Mouse (Mus musculus) 3T3-L1 (cell line): ENCODE measurements around the gene Gm5868.
A peak's percentile ranks its signal among the peaks of the same experiment; 100 is the strongest.
"Not testable (repeated sequence)": the region's sequence is repeated elsewhere in the genome, so short reads cannot be mapped to it uniquely, and the experiment has no call there.

ENCODE experiments used
- DNase-seq: peaks from one replicate; pipeline ENCODE4 v3.0.0-alpha.2; 2015; ENCODE audit warnings: low read depth, low spot score

Gm5868 gene

DNA sequence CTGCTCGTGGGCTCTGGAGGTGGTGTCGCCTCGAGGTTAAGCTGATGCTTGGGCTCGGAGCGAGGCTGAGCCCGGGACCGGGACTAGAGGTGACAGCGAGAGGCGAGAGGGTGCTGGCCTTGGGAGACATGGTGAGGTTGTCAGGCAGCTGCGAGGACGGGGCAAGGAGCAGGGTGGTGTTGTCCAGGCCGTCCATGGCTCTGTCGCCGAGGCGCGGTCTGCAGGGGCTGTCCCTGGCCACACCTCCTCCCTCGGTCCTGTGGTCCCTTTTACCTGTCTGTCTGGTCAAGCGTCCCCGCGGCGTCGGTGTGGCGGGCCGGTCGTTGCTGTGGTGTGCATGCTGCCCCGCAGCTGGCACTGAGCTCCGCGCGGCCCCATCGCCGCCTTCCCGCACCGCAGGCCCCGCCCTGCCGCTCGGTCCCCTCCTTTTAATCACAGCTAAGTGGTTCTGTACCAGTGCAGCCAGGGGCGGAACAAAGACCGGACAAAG is at the start of gene Gm5868:
Gene Gm5868, minus strand, starts transcription at position 360 of the 490 bp plus-strand sequence.
- no peak for DNase-seq

DNA sequence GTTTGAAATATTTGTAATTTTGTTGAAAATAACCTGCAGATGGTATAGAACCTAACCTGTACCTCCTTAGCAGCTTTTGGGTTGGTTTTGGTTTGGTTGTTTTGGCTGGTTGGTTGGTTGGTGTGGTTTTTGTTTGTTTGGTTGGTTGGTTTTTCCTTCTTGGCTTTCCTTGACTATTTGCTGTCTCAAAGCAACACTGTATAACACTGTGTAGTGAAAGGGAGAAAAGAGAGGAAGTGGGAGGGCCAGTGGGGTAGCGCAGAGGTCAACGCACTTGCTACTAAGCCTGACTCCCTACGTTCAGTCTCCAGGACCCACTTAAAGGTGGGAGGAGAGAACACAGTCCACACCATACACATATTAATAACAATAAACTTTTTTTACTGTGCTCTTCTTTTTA is 49.2 kb upstream of the Gm5868 start:
- DNase-seq, result no peak

DNA sequence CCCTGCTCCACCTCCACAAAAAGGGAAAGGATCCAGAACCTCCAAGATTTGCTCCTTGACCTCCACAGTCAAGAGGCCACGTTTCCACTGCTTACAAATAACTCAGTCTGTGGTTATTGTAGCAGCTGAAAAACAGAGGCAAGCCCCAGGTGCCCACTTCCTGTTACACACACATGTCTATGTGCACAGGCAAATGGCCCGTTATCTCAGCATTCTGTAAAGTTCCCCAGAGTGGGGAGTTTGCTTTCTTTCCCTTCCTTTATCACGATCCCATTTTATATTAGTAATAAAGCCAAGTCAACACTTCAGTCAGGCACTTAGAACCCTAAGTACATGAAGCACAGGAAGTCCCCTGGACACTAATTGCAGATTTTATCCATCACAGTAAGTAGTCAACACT is 48.8 kb upstream of the Gm5868 start:
- peak; percentile 20 for DNase-seq

DNA sequence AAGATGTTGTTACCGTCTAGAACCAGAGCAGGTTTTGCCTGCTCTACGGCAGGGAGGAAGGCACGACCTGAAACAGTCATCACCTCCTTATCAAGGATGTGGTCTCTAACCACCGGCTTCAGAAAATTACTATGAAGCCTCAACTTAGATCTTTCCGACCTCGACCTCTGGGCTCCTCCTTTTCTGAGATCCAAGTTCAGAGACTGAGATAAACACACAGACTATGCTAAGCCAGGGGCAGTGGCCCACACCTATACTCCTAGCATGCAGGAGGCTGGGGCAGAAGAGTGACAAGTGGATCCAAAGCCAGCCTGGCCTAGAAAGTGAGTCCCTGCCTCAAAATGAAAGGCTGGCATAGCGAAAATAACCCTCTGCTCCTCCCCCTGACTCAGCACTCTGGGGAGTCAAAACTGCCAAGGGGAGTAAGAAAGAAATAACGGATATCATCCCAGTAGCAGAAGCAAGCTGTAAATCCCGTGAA is 47.5 kb upstream of the Gm5868 start:
- no peak for DNase-seq

DNA sequence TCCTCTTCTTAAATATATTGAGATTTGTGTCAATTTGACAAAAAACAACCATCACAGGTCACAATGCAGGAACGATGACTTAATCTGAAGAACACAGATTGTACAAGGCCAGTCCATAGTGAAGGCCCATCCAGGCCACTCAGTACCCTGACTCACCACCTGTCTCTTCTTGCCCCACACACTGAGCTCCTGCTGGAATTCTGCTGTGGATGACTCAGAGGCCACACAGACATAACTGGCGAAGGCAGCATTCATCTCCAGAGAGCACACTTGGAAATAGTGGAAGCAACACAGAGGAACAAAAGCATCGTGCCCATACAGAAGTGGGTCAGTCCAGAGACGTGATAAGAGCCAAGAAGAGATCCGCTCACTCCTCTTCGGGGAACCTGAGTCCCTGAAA is 42.7 kb upstream of the Gm5868 start:
- DNase-seq, result peak; percentile 88

DNA sequence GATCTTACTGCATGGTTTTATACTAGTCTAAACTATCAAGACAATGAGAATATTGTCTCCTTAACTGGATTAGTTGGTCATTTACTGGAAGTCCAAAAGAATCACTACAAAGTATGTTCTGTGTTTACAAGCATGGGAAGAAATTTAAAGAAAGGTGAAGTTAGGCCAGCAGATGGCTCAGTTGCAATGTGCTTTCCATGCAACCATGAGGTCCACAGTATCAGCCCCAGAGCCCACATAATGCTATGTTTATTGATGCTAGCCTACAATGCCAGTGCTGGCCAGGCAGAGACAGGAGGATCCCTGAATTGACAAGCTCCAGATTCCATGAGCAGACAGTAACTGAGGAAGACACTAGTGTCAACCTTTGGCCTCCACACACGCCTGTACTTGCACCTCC is 33.7 kb upstream of the Gm5868 start:
- DNase-seq, result no peak

DNA sequence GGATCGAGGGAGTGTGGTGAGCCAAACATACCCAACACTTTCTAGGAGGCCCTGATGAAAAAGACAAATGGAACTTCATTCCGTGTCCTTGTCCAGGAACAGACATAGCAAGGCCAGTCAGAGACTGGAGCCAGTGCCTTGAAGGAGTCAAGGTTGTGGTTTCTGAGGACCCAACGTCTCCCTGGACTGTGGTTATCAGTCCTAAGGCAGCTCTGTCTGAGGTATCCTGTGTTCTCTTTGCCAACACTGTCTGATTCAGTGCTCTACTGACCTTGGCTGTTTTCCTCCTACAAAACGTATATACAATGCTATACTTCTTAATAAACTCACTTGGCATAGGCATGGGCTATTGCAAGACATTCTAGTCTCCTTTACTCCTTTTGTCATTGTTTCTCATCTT is 30.1 kb upstream of the Gm5868 start:
- no peak for DNase-seq

DNA sequence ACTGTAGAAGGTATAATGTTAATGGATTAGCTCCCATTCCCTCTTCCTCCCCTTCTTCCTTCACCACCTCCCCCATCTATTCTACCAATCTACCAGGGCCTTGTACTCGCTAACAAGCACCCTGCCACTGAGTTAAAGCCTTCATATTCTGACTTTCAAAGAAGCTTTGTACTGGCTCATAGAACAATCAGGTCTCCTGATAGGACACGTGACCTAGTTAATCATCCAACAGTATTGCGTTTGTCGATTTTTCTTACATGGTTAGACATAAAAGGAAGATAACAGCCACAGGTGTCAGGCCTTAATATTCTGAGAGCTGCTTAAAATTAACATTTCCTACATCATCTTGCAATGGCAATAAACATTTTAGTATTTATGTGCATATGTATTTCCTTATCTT is 15.8 kb upstream of the Gm5868 start:
- no peak for DNase-seq

DNA sequence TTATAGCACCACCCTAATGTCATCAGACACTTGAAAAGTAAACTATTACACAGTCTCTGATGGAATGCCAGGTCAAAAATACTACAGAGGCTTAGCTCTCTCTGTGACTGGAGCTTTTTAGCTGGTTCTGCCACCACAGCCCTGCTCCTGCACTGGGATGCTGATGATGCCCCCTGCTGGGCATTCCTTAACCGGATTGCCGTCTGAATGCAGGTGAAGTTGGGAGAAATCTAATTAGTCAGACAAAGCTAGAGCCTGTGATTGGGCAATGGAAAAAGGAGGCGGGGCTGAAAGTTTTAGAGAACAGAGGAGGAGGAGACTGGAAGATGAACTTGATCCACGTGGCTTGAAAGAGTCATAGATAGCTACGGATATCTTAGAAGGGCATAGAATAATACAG is 13.7 kb upstream of the Gm5868 start:
- peak; percentile 82 for DNase-seq

DNA sequence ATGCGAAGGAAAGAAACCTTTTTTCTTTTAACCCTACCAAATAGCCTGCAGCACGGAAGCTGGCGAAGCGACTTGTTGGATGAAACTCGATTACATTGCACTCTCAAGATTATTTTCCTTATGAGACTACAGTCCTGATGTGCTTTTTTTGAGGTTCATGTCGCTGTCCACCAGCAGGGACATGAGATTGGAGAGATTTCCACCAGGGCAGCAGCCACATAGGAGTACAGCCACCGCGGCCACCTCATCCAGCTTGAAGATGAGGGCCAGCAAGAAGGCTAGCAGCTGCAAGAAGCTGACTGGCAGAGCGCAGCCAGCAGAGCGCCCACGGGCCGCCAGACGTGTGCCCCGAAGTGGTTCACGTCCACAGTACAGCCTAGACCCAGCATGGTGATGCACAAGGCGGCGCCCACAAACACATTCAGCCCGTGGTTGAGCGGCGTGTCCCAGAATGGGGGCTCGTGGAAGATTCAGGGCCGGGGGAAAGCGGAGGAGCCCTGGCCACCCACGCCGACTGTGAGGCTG is 622 bp downstream of the Gm5868 start:
- DNase-seq, result not testable (repeated sequence)

DNA sequence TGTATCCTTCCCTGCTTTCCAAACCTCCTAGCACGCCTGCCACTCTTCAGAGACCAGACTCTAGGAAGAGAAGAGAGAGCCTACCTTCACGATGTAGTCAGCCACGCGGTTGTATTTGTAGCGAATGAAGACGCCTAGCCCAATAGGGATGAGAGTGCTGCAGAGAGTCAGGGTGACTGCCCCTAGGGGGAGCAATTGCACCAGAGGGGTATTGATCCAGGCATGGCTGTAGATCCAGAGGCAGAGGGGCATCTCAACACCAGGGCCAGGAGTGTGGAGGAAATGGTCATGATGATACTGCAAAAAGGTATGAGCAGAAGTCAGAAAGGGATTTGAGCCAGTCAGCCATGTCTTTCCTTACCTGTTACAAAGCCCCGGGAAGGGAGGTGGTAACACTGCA is 1.2 kb downstream of the Gm5868 start:
- DNase-seq, result not testable (repeated sequence)

DNA sequence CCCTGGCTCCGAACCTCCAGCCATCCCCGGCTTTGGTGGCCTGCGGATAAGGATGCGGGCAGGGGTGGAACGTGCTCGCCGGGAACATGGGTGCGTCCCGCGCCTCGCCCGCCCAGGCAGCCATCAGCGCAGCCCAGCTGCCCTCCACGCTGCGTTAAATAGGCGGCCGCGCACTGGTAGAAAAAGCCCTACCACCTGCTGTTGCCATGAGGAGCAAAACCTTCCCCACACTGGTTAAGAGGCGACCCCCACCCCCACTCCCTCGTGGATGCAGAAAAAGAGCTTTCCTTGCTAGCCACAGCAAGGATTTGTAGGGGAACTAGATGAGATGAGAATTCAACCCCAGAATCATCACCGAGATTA is 6.4 kb downstream of the Gm5868 start, which contains the start of gene Zar1:
Gene Zar1, minus strand, starts transcription at position 285 of the 363 bp plus-strand sequence.
- not testable (repeated sequence) for DNase-seq

DNA sequence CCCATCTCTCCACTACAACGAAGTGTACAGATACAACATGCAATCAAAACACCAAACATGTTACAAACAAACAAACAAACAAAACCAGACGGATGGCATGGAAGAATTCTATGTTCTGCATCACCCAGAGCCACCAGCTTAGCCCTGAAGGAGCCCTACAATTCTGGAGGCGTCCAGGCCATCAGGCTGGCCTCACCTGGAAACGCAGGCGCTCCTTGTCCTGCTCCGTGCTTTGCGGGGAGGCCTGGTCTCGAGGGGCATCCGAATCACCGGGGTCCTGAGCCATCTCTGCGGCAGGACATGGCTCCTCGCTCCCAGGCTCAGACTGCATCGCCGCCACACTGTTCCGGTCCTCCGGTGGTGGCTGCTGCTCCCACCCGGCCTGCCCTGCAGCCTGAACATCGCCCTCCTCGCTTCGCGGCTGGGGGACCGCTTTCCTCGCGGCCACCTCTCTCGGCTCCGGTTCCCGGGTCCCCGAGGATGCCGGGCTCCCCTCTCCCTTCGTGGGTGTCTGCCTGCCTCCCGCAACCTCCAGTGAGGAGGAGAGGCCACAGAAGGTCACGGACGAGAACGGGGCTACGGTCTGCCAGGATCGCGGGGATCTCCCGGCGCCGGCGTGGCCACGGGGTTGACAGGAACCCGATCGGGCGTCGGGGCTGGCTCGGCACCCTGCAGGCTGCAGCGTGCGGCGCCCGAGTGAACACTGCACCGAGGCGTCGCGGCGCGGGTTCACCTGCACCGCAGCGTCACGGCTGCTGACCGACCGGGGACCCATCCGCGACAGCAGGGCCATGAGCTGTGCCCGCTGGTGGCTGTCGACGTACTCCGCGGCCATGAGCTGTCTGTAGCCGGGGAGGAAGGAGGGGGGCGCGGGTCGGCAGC is 7.0 kb downstream of the Gm5868 start:
- not testable (repeated sequence) for DNase-seq

DNA sequence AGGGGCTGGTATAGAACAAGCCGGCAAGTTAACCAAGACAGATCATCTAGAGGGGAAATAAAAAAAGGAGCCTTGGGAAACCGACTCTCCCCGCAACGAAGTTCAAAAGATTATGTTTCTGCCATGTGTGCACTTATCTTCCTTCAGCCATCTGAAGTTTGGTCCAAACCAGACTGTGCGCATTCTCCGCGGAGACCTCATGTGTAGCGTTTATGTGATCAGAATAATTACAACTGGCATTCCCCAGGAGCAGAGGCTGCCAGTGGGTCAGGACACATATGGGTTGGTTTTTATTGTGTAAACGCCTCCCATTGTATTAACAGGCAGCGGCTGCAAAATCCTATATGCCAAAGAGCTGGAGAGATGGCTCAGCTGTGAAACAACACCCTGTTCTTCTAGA is 7.8 kb downstream of the Gm5868 start:
- DNase-seq, result not testable (repeated sequence)

DNA sequence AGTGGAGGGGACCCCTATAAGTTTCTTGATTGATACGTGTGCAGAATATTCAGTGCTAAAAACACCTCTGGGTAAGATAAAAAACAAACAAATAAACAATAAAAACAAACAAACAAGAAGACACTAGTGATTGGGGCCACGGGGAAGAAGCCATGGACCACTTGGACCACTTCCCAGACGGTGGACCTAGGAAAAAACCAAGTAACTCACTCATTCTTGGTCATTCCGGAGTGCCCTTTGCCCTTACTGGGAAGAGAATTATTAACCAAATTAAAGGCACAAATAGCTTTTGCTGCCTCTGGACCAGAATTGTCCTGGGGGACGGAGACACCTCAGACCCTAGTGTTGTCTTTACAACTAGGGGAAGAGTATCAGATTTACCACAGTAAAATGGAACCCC is 21.7 kb downstream of the Gm5868 start:
- no peak for DNase-seq

DNA sequence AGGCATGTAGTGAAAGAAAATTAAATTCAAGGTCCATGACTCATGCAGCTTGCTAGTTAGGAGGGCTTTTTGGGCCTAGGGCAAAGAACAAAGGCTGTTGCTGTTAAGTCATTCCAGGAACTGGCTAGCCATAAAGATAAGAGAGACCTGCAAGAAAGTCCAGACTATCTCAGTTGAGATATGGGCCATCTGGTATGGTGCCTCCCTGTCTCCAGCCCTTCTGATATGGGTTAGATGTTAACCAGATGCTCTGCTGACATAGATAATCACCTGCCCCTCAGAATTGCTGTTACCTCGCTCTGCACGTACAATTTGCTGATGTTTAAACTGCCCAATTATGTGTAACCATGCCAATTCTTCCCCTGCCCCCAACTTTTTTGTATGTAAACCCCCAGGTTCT is 24.2 kb downstream of the Gm5868 start:
- not testable (repeated sequence) for DNase-seq

DNA sequence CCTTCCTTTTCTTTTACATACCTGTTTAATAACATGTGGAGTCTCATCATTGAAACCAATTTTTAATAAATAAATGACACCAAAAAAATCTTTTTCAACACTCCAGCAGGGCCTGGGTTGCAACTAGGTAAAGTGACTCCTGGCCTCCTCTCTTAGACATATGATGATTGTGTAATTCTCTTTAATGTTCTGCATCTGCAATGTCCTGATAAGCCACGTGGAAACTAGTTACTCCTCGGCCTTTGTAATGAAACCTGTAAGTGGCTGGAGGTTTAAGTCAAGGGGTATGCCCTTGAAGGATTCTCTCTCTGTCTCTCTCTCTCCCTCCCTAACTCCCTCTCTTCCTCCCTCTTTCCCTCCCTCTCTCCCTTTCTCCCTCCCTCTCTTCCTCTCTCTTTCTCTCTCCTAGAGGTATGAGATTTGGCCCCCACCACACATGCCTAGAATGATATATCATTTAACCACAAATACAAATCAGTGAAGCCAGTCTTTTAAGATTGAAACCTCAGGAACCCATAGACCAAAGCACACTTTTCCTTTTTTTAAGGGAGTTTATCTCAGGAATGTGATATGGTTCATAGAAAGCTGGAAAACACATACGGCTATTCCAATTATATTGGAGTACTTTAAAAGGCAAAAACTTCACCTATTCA is 26.2 kb downstream of the Gm5868 start:
- no peak for DNase-seq

DNA sequence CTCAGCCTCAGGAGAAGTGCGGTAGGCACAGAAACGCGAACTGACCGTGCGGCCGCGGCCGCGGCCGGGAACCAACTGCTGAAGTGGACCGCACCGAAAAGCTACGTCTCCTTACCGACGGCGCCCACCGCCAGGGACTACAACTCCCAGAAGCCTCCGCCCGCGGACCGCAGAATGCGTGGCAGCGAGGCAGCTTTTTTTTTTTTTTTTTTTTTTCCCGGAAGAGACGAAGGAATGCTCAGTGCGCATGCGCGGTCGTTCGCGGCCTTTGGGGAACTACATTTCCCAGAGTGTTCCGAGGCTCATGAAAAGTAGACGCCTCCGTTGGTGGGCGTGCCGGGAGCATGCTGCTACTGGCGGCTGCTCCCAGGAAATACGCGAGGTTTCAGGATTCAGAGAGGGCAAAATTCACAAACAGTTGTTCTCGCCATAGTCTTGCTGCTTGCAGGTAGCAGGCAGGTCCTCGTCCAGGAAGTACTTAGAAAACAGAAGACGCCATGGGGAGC is 27.8 kb downstream of the Gm5868 start, which contains the start of gene Nfxl1:
Gene Nfxl1, minus strand, starts transcription at position 141 of the 506 bp plus-strand sequence.
- peak; percentile 100 for DNase-seq

DNA sequence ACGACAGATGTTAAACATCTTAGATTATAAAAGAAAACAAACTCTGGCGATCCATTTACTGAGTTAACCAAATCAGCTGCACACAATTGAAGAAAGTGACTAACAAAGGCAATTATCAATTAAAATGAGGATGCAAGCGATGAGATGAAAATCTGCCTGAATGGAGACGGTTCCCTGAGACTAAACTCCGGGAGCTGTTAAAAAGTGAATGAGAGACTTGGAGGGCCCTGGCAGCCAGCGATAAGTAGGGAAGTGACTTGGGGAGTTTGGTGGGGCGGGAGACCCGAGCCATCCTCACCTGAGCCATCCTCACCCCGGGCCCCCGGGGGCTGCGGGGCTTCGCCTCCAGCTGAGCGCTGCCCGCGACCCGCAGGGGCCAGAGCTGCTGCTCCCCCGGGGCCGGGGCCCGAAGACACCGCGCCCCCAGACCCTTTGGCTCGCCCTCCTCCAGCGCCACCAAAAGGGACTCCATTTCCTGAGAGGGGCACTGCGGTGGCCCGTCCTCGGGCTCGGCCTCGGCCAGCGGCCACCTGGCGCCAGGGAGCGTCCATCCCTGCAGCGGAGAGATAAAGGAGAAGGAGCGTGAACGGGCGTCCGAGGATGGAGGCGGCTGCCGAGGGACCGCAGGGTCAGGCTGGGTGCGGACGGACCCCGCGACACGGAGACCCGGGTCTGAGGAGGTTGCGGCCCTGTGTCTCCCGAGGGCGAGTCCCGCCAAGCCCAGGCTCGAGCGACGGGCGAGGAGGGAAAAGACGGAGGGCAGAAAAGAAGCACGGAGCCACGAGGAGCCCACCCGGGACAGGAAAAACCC is 28.4 kb downstream of the Gm5868 start:
- DNase-seq, result no peak

DNA sequence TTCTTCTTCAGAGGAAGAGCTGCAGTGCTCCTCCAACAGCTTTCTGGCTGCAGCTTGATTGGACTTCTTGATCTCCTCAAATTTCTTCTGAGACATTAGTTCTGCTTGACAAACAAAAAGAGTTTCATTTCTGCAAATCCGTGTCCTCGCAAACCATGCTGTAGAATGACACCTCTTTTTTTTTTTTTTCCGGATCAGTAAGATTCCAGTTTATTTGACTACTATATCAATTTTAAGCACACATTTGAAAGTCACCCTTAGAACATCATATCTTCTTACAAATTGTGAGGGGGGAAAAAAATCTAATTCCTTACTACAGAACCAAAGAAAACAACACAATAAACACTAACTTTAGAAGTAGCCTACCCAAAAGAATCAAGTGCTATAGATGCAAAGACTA is 31.1 kb downstream of the Gm5868 start:
- DNase-seq, result no peak

DNA sequence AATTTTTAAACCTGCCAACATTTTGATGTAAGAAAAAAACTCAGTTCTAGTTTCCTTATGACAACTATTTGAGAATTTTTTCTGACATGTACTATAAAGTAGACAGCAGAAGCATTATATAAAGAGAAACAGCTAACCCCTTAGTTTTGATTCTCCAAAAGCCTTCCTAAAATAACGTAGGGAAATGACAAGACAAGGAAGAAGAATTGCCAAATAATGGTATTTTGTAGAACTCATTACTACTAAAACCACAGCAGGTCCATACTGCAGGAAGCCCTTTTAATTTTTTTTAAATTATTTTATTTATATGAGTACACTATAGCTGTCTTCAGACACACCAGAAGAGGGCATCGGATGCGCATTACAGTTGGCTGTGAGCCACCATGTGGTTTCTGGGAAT is 36.1 kb downstream of the Gm5868 start:
- DNase-seq, result peak; percentile 26
